Mouse (Mus musculus) heart, embryonic 12.5 days (tissue): ENCODE results near the gene Gucy2d. TPM values are rescaled to one million over a fixed set of nuclear protein-coding genes. Genes with fewer than 3 reads are reported as not detected.
A peak's percentile ranks its signal among the peaks of the same experiment; 100 is the strongest.

Source experiments
- ATAC-seq: fragments of 200-750 bp; cut with Nextera tagmentation; 2 replicates; pipeline ENCODE4 v1.8.0; 2017; ENCODE audit warnings: moderate TSS enrichment, moderate library complexity; ENCODE audit not compliant: insufficient number of reproducible peaks, low FRiP score
- H3K27ac ChIP-seq: fragments of 300-500 bp; sonication (generic); 2 replicates; pipeline ENCODE4 v1.5.1; 2016; ENCODE audit warnings: mild to moderate bottlenecking, moderate library complexity; ENCODE audit not compliant: poor library complexity, severe bottlenecking
- H3K27me3 ChIP-seq: fragments of 300-500 bp; sonication (generic); replicated peaks from 2 replicates; pipeline ENCODE4 v1.6.1; 2016; ENCODE audit warnings: mild to moderate bottlenecking, moderate library complexity
- H3K36me3 ChIP-seq: fragments of 300-500 bp; sonication (generic); 2 replicates; pipeline ENCODE4 v1.6.1; 2016; ENCODE audit warnings: mild to moderate bottlenecking, moderate library complexity
- H3K4me1 ChIP-seq: fragments of 300-500 bp; sonication (generic); replicated peaks from 2 replicates; pipeline ENCODE4 v1.6.1; 2016; ENCODE audit warnings: mild to moderate bottlenecking
- H3K4me2 ChIP-seq: fragments of 300-500 bp; sonication (generic); 2 replicates; pipeline ENCODE4 v1.6.1; 2016; ENCODE audit warnings: mild to moderate bottlenecking, moderate library complexity
- H3K4me3 ChIP-seq: fragments of 300-500 bp; sonication (generic); 2 replicates; pipeline ENCODE4 v1.5.1; 2016; ENCODE audit warnings: mild to moderate bottlenecking
- H3K9ac ChIP-seq: fragments of 300-500 bp; sonication (generic); 2 replicates; pipeline ENCODE4 v1.6.1; 2016; ENCODE audit warnings: mild to moderate bottlenecking, moderate library complexity
- H3K9me3 ChIP-seq: fragments of 300-500 bp; sonication (generic); replicated peaks from 2 replicates; pipeline ENCODE4 v1.6.1; 2016; ENCODE audit warnings: mild to moderate bottlenecking, moderate library complexity
- WGBS: fragments of 180-500 bp; shearing (Covaris S2); methylation state at CpG from one replicate; pipeline ENCODE4 v1.1.7; 2016; 5-methylcytosine and 5-hydroxymethylcytosine counted together
- polyA plus RNA-seq: library from polyadenylated mRNA; unstranded; fragments of >200 nt; fragmentation: Nextera tagmentation; extraction: Ambion mirVana; gene quantifications from 2 replicates; pipeline ENCODE4 v1.2.1, GENCODE M21; 2016

Gucy2d gene
- polyA plus RNA-seq, 1 experiment from 2014 or later, result not detected

DNA sequence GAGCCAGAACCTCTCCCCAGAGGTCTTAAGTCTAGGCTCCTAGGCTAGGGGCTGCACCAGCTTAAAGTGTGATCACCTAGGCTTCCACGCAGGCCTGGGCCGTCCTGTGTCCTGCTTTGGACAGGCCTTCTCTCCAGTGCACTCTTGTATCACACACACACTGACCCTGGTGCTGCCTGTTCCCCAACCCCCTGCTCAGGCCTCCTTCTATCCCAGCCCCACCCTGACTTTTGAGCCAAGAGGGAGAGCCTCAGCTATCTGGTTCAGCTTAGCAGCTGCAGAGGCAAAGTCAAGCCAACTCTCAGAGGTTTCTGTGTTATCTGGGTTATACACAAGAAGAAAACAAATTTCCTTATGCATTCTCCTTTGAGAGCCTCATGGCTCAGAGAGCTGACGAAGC is 60.3 kb downstream of the Gucy2d start:
- Histone ChIP-seq H3K9ac (no peak overlapping the region), H3K4me2 (no peak overlapping the region), H3K9me3 (no peaks in the 10 kb centered on the region), H3K27me3 (no peaks in the 10 kb centered on the region; the same call in 1 of the 2 replicates), H3K36me3 (peaks cover 18% of the 10 kb centered on the region; the same call in 1 of the 2 replicates), H3K4me1 (peaks cover 43% of the 10 kb centered on the region), H3K27ac (no peak overlapping the region), H3K4me3 (no peak overlapping the region)
- WGBS, result 74% methylated on average over 3 of the region's 3 CpGs
- ATAC-seq, result no peak

- no peaks in the 10 kb centered on the region; the same call in 1 of the 2 replicates for H3K27me3 ChIP-seq
- no peak overlapping the region for H3K4me2 ChIP-seq
- peaks cover 18% of the 10 kb centered on the region; the same call in 1 of the 2 replicates for H3K36me3 ChIP-seq
- no peaks in the 10 kb centered on the region for H3K9me3 ChIP-seq
- WGBS, result 93% methylated on average over 7 of the region's 7 CpGs
- H3K4me1 ChIP-seq, result peaks cover 49% of the 10 kb centered on the region
- no peak overlapping the region for H3K27ac ChIP-seq
- H3K9ac ChIP-seq, result no peak overlapping the region
- H3K4me3 ChIP-seq, result no peak overlapping the region
- no peak for ATAC-seq
Observed at GRCm38 (mm10) chr7:98501078-98501477, 60.9 kb downstream of the Gucy2d start.

GRCm38 (mm10) chr7:98502921-98503320 is 62.7 kb downstream of the Gucy2d start:
- Histone ChIP-seq H3K9me3 (no peaks in the 10 kb centered on the region), H3K4me2 (no peak overlapping the region), H3K27ac (no peak overlapping the region), H3K9ac (no peak overlapping the region), H3K4me1 (peaks cover 49% of the 10 kb centered on the region), H3K4me3 (no peak overlapping the region), H3K36me3 (peaks cover 17% of the 10 kb centered on the region; the same call in 1 of the 2 replicates), H3K27me3 (no peaks in the 10 kb centered on the region; the same call in 1 of the 2 replicates)
- 31% methylated on average over 5 of the region's 5 CpGs for WGBS
- ATAC-seq, result no peak

DNA sequence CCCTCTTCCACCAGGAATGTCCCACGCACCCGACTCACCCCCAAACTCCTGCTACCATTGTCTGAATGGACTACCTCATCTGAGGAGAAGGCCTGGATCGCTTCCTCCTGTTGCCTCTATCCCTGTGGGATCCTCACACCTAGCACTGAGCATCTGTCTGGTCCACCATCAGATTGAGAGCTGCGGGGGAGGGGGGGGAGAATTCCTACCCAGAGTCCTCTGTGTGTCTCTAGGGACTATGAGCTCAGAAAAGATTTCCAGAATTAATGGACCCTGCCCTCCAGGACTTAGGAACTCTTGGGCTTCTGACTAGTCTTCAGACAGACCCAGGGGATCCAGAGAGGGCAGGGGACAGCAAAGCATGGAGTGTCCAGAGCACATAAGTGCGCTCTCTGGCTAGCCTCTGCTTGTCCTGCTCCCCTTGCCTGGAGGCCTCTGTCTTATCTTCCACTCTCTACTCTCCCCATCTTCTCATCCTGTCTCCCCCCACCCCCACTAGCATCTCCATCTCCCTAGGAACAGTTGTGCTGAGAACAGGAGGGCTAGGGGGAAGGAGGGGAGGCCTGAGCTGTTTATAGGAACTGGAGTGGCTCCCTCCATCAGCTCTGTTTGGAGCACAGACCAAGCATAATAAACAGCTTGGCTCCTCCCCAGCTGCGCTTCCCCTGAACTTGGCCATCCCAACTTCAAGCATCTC is 63.9 kb downstream of the Gucy2d start:
- no peak overlapping the region for H3K4me2 ChIP-seq
- peak overlapping the region; percentile 26; the same call in 1 of the 2 replicates for H3K27ac ChIP-seq
- 58% methylated on average over 6 of the region's 6 CpGs for WGBS
- H3K4me3 ChIP-seq, result no peak overlapping the region
- H3K9ac ChIP-seq, result no peak overlapping the region
- peaks cover 49% of the 10 kb centered on the region for H3K4me1 ChIP-seq
- no peaks in the 10 kb centered on the region; the same call in 1 of the 2 replicates for H3K27me3 ChIP-seq
- H3K9me3 ChIP-seq, result no peaks in the 10 kb centered on the region
- H3K36me3 ChIP-seq, result peaks cover 10% of the 10 kb centered on the region; the same call in 1 of the 2 replicates
- ATAC-seq, result no peak

- Histone ChIP-seq H3K27ac (peak overlapping the region; percentile 11; the same call in 1 of the 2 replicates), H3K9ac (peak overlapping the region; percentile 22; the same call in 1 of the 2 replicates), H3K27me3 (no peaks in the 10 kb centered on the region; the same call in 1 of the 2 replicates), H3K9me3 (no peaks in the 10 kb centered on the region), H3K4me3 (no peak overlapping the region), H3K4me2 (no peak overlapping the region), H3K4me1 (peaks cover 44% of the 10 kb centered on the region), H3K36me3 (0 out of 2 replicates have a peak, but pooled peaks cover 3% of the 10 kb centered on the region)
- WGBS, result 34% methylated on average over 5 of the region's 5 CpGs
- no peak for ATAC-seq
Observed at GRCm38 (mm10) chr7:98504726-98505314, 64.6 kb downstream of the Gucy2d start.

DNA sequence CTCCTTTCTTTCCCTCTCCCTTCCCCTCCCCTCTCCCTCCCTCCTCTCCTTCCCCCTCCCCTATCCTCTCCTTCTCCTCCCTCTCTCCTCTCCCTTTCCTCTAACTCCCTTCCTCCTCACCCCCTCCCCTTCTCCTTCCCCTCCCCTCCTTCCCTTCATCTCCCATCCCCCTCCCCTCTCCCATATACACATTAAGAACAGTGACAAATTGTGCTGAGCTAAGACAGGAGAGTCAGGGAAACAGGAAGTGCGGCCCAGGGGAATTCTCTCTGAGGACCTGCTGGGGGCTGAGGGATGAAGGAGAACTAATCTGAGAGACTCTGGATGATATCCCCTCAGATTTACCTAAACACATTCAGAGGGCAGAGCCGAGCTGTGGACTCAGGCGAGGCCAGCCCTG is 65.4 kb downstream of the Gucy2d start:
- Histone ChIP-seq H3K36me3 (0 out of 2 replicates have a peak, but pooled peaks cover 3% of the 10 kb centered on the region), H3K9me3 (no peaks in the 10 kb centered on the region), H3K9ac (no peak overlapping the region), H3K4me3 (no peak overlapping the region), H3K27me3 (no peaks in the 10 kb centered on the region), H3K4me1 (peaks cover 35% of the 10 kb centered on the region), H3K27ac (no peak overlapping the region; the same call in 1 of the 2 replicates), H3K4me2 (no peak overlapping the region)
- WGBS, result 26% methylated on average over 3 of the region's 3 CpGs
- no peak for ATAC-seq

- ATAC-seq, result no peak
- Histone ChIP-seq H3K4me1 (peaks cover 14% of the 10 kb centered on the region), H3K36me3 (no peaks in the 10 kb centered on the region), H3K4me2 (no peak overlapping the region), H3K27ac (0 out of 2 replicates have a peak overlapping the region, but pooled peaks have one; percentile 10), H3K9me3 (0 out of 2 replicates have a peak, but pooled peaks cover 6% of the 10 kb centered on the region), H3K27me3 (no peaks in the 10 kb centered on the region), H3K9ac (no peak overlapping the region), H3K4me3 (no peak overlapping the region)
- WGBS, result 59% methylated on average over 15 of the region's 15 CpGs
Observed at GRCm38 (mm10) chr7:98510961-98511958, 71.0 kb downstream of the Gucy2d start.

DNA sequence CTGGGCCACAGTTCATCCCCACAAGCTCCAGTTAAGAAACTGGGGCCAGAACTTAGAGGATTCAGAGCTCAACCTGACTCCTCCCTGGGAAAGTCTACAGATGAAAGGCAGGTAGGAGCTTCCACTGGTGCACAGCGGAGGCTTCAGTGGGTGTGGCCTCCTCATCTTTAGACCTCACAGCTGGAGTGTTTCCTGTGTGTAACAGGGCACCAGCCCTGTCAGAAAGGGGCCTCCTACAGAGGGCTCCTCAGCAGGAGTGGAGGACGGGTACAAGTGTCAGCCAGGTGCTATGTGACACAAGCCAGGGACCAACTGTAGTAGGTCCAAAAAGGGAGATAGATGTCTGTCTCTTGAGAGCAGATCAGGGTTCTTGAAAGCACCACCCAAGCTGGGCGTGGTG is 73.0 kb downstream of the Gucy2d start:
- WGBS, result 50% methylated on average over 3 of the region's 3 CpGs
- Histone ChIP-seq H3K9ac (no peak overlapping the region), H3K4me1 (peaks cover 14% of the 10 kb centered on the region), H3K27me3 (no peaks in the 10 kb centered on the region), H3K4me2 (no peak overlapping the region), H3K36me3 (no peaks in the 10 kb centered on the region), H3K27ac (peak overlapping the region; percentile 22; the same call in 1 of the 2 replicates), H3K4me3 (no peak overlapping the region), H3K9me3 (0 out of 2 replicates have a peak, but pooled peaks cover 6% of the 10 kb centered on the region)
- ATAC-seq, result no peak; the same call in 1 of the 2 replicates

DNA sequence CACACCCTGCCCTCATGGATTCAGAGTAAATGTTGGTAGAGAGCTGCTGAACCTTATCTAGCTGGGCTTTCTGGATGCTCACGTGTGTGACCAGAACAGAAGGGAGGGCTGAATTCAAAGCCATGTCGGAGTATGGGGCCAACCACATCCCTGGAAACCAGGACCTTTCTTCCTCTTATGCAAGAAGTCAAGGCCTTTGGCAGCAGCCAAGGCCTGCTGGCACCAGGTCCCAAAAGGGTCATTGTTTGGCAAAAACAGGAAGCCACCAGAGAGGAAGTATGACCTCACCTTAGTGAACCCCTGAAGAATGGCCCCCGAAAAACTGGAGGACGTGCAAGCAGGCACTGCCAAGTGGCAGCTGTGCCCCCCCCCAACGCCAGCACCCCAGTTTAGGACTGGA is 82.4 kb downstream of the Gucy2d start:
- Histone ChIP-seq H3K4me1 (peaks cover 34% of the 10 kb centered on the region), H3K9me3 (no peaks in the 10 kb centered on the region), H3K27me3 (no peaks in the 10 kb centered on the region), H3K4me2 (no peak overlapping the region), H3K4me3 (no peak overlapping the region), H3K9ac (no peak overlapping the region), H3K27ac (no peak overlapping the region), H3K36me3 (no peaks in the 10 kb centered on the region)
- ATAC-seq, result no peak
- WGBS, result 61% methylated on average over 5 of the region's 5 CpGs

- 0 out of 2 replicates have a peak, but pooled peaks have one; percentile 16 for ATAC-seq
- Histone ChIP-seq H3K9ac (no peak overlapping the region), H3K9me3 (no peaks in the 10 kb centered on the region), H3K4me1 (peaks cover 36% of the 10 kb centered on the region), H3K4me2 (no peak overlapping the region), H3K27me3 (no peaks in the 10 kb centered on the region), H3K36me3 (no peaks in the 10 kb centered on the region), H3K4me3 (no peak overlapping the region), H3K27ac (0 out of 2 replicates have a peak overlapping the region, but pooled peaks have one; percentile 57)
- 79% methylated on average over 8 of the region's 8 CpGs for WGBS
Observed at GRCm38 (mm10) chr7:98523070-98523812, 83.0 kb downstream of the Gucy2d start.
